Mouse (Mus musculus) testis, adult 2 months (tissue): ENCODE measurements around the gene Tfeb. TPM values are rescaled to one million over a fixed set of nuclear protein-coding genes. Genes with fewer than 3 reads are reported as not detected.

Experiments used
- H3K27ac ChIP-seq: fragments of 200-500 bp; 2 replicates; pipeline ENCODE4 v1.5.1; 2012; ENCODE audit warnings: low read depth, low read length; ENCODE audit not compliant: control insufficient read depth, insufficient read depth
- H3K27me3 ChIP-seq: fragments of 200-500 bp; 2 replicates; pipeline ENCODE4 v1.6.1; 2012; ENCODE audit warnings: mild to moderate bottlenecking, low read length, moderate library complexity; ENCODE audit not compliant: control insufficient read depth, insufficient read depth
- H3K36me3 ChIP-seq: fragments of 200-500 bp; 2 replicates; pipeline ENCODE4 v1.6.1; 2012; ENCODE audit warnings: mild to moderate bottlenecking, low read length; ENCODE audit not compliant: control insufficient read depth, insufficient read depth
- H3K4me1 ChIP-seq: fragments of 200-500 bp; 2 replicates; pipeline ENCODE4 v1.6.1; 2012; ENCODE audit warnings: low read length; ENCODE audit not compliant: control insufficient read depth, insufficient read depth
- H3K4me3 ChIP-seq: fragments of 200-500 bp; 2 replicates; pipeline ENCODE4 v1.5.1; 2012; ENCODE audit warnings: low read depth, mild to moderate bottlenecking, low read length, moderate library complexity, mixed read lengths; ENCODE audit not compliant: control insufficient read depth
- CTCF ChIP-seq: fragments of 200-500 bp; IDR thresholded peaks from 2 replicates; pipeline ENCODE4 v1.5.1; 2012; ENCODE audit warnings: low read depth, mild to moderate bottlenecking, inconsistent platforms, low read length, moderate library complexity; ENCODE audit not compliant: control insufficient read depth, insufficient read depth, insufficient replicate concordance
- POLR2A ChIP-seq: fragments of 200-500 bp; IDR thresholded peaks from 2 replicates; pipeline ENCODE4 v1.6.1; 2012; ENCODE audit warnings: low read depth, mild to moderate bottlenecking, inconsistent platforms, low read length, moderate library complexity; ENCODE audit not compliant: control insufficient read depth
- polyA plus RNA-seq: library from polyadenylated mRNA; depleted of rRNA; stranded (reverse); fragments of >200 nt; gene quantifications from 2 replicates; pipeline ENCODE4 v1.2.3, GENCODE M21; 2012

Gene Tfeb
- polyA plus RNA-seq, 1 experiment, result 4.4 TPM

DNA sequence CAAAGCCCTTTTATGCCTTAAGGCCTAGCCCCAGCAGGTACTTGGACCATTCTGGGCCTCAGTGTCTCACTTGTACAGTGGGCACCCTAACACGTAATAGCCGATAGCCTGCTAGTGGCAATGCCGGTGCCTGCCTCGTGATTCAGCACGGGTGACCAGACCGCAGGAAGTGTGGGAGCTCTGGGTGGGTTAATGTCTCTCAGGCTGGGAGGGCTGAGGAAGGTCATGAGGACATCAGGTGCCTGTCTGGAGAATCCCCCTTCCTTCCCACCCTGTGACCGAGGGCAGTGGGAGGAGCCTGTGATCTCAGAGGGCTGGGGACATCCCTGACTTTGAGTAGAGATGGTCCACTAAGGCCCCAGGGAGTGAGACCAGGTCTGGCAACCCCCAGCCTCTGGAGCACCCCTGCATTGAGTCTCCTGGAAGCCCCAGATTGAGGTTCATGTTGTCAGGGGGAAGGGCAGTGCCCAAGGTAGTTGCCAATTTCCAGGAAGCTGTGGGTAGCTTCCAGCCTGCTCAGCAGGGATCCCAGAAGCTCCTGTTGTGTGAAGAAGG, 20.3 kb downstream of the Tfeb start:
- H3K36me3 ChIP-seq, result no peaks in the 10 kb centered on the region
- no peak for TF ChIP-seq POLR2A
- TF ChIP-seq CTCF, result no peak
- H3K4me1 ChIP-seq, result no peaks in the 10 kb centered on the region
- no peaks in the 10 kb centered on the region for H3K27me3 ChIP-seq
- no peak overlapping the region for H3K27ac ChIP-seq
- no peak overlapping the region for H3K4me3 ChIP-seq

DNA sequence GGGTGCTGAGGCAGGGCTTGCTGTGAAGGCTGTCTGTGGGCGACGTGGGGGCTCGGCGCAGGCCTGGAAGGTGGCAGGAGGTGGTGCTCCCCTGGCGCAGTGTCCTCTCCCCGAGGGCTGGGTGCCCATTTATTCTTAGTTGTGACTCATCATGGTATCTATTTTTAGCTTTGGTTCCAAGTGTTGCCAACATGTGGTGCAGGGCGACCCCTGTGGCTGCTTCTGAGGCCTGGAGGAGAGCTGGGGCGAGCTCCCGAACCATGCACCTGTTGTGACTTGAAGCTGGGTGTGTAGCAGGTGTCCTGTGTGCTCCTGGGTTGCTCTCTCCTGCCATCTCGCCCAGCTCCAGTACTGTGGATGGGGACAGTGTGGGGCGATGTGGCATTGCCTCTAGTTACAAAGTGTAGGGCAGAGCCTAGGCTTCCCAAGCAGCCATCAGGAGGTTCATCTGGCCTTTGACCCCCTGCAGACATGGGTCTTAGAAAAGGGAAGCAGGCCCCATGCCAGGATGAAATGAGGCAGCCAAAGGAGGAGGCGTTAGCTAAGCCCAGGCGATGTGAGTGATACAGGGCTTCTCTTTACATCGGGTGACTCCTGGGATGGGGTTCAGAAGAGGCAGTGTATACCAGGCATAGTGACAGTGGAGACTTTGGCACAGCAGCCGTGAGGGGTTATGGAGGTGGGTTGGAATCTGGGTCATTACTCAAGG, 23.0 kb downstream of the Tfeb start:
- Histone ChIP-seq H3K27me3 (no peaks in the 10 kb centered on the region), H3K27ac (no peak overlapping the region), H3K4me3 (no peak overlapping the region), H3K4me1 (no peaks in the 10 kb centered on the region; the same call in 1 of the 2 replicates), H3K36me3 (no peaks in the 10 kb centered on the region)
- TF ChIP-seq POLR2A, result no peak
- no peak for TF ChIP-seq CTCF

DNA sequence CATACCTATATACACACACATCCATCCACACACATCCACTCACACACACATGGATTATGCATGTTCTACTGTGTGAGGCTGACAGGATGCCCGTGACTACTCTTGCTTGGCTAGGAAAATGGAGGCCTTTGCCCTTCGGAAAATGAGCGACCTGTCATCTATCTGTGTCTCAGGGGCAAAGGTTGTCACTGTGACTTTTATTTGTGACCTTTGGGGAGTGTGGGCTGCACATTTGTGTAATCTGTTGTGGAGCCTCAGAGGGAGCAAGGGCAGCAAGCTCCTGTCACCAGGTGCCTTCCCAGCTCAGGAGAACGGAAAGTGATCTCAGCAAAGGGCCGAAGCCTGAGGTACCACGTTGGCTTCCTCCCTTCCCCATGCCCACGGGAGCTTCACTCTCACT, 25.2 kb downstream of the Tfeb start:
- Histone ChIP-seq H3K36me3 (no peaks in the 10 kb centered on the region), H3K4me3 (no peak overlapping the region), H3K27me3 (no peaks in the 10 kb centered on the region), H3K4me1 (no peaks in the 10 kb centered on the region; the same call in 1 of the 2 replicates), H3K27ac (no peak overlapping the region)
- TF ChIP-seq CTCF, result no peak
- TF ChIP-seq POLR2A, result no peak

DNA sequence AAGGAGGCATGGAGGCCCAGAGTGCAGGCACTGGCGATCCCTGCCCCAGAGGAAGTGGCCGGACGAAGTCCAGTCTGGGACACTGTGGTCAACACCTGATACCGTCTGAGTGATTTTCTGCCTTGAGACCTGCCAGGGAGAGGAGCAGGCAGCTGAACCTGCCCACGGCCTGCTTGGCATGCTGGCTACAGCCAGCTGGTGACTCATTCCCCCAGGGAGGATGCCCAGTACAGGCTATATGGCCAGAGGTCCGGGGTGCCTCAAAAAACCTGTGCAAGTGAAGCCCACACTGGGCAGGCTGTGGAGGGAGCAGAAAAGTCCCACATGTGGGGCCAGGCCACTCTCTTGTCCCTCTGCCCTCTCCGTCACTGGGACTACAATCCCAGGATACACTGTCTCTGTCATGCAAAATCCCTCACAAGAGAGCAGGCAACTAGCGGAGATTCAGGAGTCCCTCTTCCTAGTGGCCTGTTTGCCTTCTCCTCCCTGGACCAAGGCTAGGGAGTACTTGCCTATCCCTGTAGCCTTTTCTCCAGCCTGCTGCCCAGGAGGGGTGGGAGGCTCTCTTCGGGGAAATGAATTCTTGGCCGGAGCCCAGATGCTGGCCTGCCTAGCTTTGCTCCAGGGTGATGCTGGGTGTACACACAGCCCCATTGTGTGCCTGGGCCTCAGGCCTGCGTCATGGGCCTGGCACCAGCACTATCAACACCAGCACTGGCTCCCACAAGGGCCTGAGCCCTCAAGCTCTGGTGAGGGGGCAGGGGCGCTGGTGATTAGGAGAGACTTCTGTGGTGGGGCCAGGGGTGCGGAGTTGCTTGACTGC, 25.9 kb downstream of the Tfeb start:
- H3K27ac ChIP-seq, result peak overlapping the region; percentile 9
- no peak for TF ChIP-seq POLR2A

DNA sequence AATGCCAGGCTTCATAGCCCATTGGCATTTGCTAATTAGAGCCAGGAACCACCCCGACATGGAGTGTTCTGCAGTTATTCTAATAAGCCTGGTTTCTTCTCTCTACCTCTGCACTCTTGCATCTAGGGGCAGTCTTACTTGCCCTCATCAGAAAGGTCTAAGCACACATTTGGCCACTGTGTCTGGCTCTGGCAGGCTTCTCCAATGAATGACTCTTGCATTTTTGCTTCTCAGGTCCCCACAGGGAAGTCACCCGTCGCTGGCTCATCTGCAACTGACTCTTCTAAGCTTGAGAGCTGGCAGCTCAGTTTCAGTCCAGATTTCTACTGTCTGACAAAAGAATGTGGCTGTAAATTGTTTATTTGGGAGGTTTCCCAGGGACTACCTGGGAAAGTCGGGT, 29.2 kb downstream of the Tfeb start:
- Histone ChIP-seq H3K27ac (no peak overlapping the region), H3K4me3 (no peak overlapping the region), H3K4me1 (peaks cover 6% of the 10 kb centered on the region), H3K36me3 (no peaks in the 10 kb centered on the region), H3K27me3 (no peaks in the 10 kb centered on the region)
- no peak for TF ChIP-seq POLR2A
- TF ChIP-seq CTCF, result no peak

More for the DNA sequence above, 25.9 kb downstream of the Tfeb start:
- H3K4me3 ChIP-seq, result no peak overlapping the region
- no peaks in the 10 kb centered on the region for H3K36me3 ChIP-seq
- H3K4me1 ChIP-seq, result peaks cover under 1% of the 10 kb centered on the region
- H3K27me3 ChIP-seq, result no peaks in the 10 kb centered on the region

DNA sequence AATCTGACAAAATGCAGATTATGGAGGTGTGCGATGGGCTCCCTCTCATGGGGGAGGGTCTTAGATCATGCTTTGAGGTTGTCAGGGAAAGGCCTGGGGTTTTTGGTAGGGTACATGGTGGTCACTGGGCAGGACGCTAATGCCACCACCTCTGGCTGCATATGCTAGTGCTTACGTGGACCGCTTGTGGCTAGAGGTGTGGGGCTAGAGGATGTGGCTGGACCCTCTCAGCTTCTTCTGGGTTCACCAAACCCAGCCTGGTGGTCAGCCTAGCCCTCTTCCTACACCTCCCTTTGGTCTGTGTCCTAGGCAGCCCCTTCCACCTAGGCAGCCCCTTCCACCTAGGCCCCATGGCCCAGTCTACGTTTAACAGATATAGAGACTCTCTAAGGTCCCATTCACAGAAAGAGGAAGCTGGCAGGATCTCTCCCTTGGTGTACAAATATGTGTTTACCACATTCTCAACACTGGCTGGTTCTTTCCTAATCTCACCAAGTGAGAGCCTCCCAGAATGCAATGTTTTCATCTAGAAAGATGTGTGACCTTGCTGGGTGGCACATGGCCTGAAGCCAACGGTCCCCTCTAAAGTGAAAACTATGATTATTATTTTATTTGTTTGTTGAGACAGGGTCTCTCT, 29.7 kb downstream of the Tfeb start:
- Histone ChIP-seq H3K4me1 (peaks cover 6% of the 10 kb centered on the region), H3K27me3 (no peaks in the 10 kb centered on the region), H3K4me3 (no peak overlapping the region), H3K36me3 (no peaks in the 10 kb centered on the region), H3K27ac (no peak overlapping the region)
- TF ChIP-seq CTCF (no peak), POLR2A (no peak)

DNA sequence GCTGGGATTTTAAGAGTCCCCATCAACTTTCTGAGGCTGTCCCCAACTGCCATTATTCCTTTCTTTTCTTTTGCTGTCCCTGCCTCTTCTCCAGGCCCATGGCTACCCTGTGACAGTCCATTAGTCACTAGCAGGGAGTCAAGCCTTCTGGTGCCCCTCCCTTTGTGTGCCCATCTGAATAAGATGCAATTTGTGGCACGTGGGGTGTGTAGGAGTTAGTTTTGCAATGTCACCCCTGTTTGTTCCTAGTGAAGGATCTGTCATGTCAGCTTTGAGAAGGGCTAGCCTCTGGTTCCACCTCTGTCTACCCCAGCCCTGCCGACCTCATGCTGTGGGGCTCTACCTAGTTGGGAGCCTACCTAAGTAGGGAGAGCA, 30.2 kb downstream of the Tfeb start:
- Histone ChIP-seq H3K27me3 (no peaks in the 10 kb centered on the region), H3K4me1 (peaks cover 6% of the 10 kb centered on the region), H3K27ac (no peak overlapping the region), H3K4me3 (no peak overlapping the region), H3K36me3 (no peaks in the 10 kb centered on the region)
- TF ChIP-seq CTCF (no peak), POLR2A (no peak)
